Mouse (Mus musculus) liver, embryonic 14.5 days (tissue): ENCODE results near the gene Sec61a2. TPM values are rescaled to one million over a fixed set of nuclear protein-coding genes. Genes with fewer than 3 reads are reported as not detected.

Experiments used
- ATAC-seq: fragments of 200-750 bp; cut with Nextera tagmentation; 2 replicates; pipeline ENCODE4 v1.8.0; 2017; ENCODE audit warnings: moderate number of reproducible peaks, mild to moderate bottlenecking, moderate library complexity; ENCODE audit not compliant: insufficient read depth
- DNase-seq, 3 experiments: peaks; one replicate each; pipeline ENCODE4 v3.0.0-alpha.2; 2012 to 2013; ENCODE audit warnings: low read depth in 3 of 3, low spot score in 3 of 3
- H3K27ac ChIP-seq: fragments of 300-500 bp; sonication (generic); 2 replicates; pipeline ENCODE4 v1.5.1; 2014; ENCODE audit warnings: moderate library complexity, mild to moderate bottlenecking, control low read depth, inconsistent platforms
- H3K27me3 ChIP-seq: fragments of 300-500 bp; sonication (generic); 2 replicates; pipeline ENCODE4 v1.6.1; 2014; ENCODE audit warnings: mild to moderate bottlenecking, low read length, moderate library complexity; ENCODE audit not compliant: control insufficient read depth, insufficient read depth
- H3K36me3 ChIP-seq: fragments of 300-500 bp; sonication (generic); replicated peaks from 2 replicates; pipeline ENCODE4 v1.6.1; 2014; ENCODE audit warnings: low read depth; ENCODE audit not compliant: control insufficient read depth, insufficient read depth
- H3K4me1 ChIP-seq, 2 experiments: fragments of 200-500 bp in 1 of 2; fragments of 300-500 bp in 1 of 2; sonication (generic) in 1 of 2; replicated peaks; 2 replicates each; pipeline ENCODE4 v1.6.1; 2012 to 2014; ENCODE audit warnings: antibody characterized with exemption in 1 of 2, inconsistent platforms in 1 of 2, low read length in 1 of 2; ENCODE audit not compliant: control insufficient read depth in 2 of 2, insufficient read depth in 2 of 2
- H3K4me2 ChIP-seq: fragments of 300-500 bp; sonication (generic); 2 replicates; pipeline ENCODE4 v1.6.1; 2014; ENCODE audit warnings: low read depth, mild to moderate bottlenecking, control low read depth, moderate library complexity
- H3K4me3 ChIP-seq, 2 experiments: fragments of 200-500 bp in 1 of 2; fragments of 300-500 bp in 1 of 2; sonication (generic) in 1 of 2; 2 replicates each; pipeline ENCODE4 v1.5.1; 2012 to 2014; ENCODE audit warnings: low read depth in 2 of 2, low read length in 2 of 2, mild to moderate bottlenecking in 2 of 2, control low read depth in 1 of 2, inconsistent platforms in 1 of 2, moderate library complexity in 1 of 2; ENCODE audit not compliant: insufficient read depth in 1 of 2
- H3K9ac ChIP-seq: fragments of 300-500 bp; sonication (generic); replicated peaks from 2 replicates; pipeline ENCODE4 v1.6.1; 2014; ENCODE audit warnings: mild to moderate bottlenecking, control low read depth, moderate library complexity
- H3K9me3 ChIP-seq: fragments of 300-500 bp; sonication (generic); 2 replicates; pipeline ENCODE4 v1.6.1; 2016; ENCODE audit warnings: low read length, mixed read lengths; ENCODE audit not compliant: control insufficient read depth
- CTCF ChIP-seq: IDR thresholded peaks from 2 replicates; pipeline ENCODE4 v1.5.1; 2016; ENCODE audit warnings: antibody characterized with exemption, low read depth, control low read depth
- EP300 ChIP-seq: IDR thresholded peaks from 2 replicates; pipeline ENCODE4 v1.6.1; 2016; ENCODE audit warnings: antibody characterized with exemption, low read depth
- WGBS: fragments of 180-500 bp; shearing (Covaris S2); extraction: QIAGEN DNeasy Blood & Tissue Kit; methylation state at CpG from one replicate; pipeline ENCODE4 v1.1.7; 2014; ENCODE audit not compliant: insufficient replicate concordance; 5-methylcytosine and 5-hydroxymethylcytosine counted together
- polyA plus RNA-seq, 2 experiments: library from polyadenylated mRNA; depleted of rRNA in 1 of 2; stranded (reverse) in 1 of 2; unstranded in 1 of 2; fragments of >200 nt; fragmentation: Nextera tagmentation in 1 of 2; extraction: Ambion mirVana in 1 of 2; gene quantifications; 2 replicates each; pipeline versions ENCODE4 v1.2.1 to v1.2.3; 2012 to 2014

Gene Sec61a2
- polyA plus RNA-seq, 2 experiments, result 10.3 to 18.1 TPM

DNA sequence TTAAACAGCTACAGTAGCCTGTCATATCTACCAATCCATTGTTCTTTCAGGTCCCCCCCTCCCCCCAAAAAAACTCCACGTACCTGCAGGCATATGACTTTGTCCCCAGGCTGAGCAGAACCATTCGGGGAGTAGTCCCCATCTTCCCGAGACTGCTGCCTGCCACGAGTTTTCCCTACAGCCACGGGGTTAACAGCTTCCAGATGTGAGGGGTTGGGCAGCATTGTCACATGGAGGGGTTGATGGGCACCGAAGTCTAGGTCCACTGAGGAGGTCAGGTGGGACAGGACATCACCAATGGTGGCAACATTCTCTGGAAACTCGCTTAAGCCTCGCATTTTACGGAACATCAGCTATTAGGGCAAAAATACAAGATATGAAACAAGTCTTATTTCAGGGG lies 28.6 kb upstream of the Sec61a2 start:
- H3K4me3 ChIP-seq, result no peak overlapping the region
- no peak overlapping the region for H3K4me2 ChIP-seq
- H3K9ac ChIP-seq, result no peak overlapping the region
- no peaks in the 10 kb centered on the region for H3K9me3 ChIP-seq
- no peak for TF ChIP-seq EP300
- no peak for TF ChIP-seq CTCF
- no peak overlapping the region for H3K27ac ChIP-seq
- no peaks in the 10 kb centered on the region for H3K36me3 ChIP-seq
- ATAC-seq (no peak), DNase-seq (no peak)
- H3K4me1 ChIP-seq, result no peaks in the 10 kb centered on the region
- no peaks in the 10 kb centered on the region for H3K27me3 ChIP-seq
- 72% methylated on average over 9 of the region's 9 CpGs for WGBS

DNA sequence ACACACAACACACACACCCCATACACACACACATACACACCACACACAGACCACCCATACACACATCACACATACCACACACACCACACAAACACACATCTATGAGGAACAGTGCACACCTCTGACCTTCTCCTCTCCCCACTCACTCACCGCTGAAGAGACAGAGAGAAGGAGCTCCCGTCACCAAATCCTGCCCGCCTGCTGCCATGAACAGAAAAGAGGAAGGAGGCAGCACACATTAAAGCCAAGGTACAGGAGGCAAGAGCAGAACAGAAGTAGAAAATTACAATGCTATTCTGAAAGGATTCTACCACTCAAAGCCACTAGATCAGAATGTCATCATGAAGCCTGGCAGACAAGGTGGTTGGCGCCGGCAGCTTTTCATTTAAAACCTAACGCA lies 27.6 kb upstream of the Sec61a2 start:
- Histone ChIP-seq H3K4me3 (no peak overlapping the region), H3K9me3 (no peaks in the 10 kb centered on the region), H3K4me2 (no peak overlapping the region), H3K27ac (no peak overlapping the region), H3K9ac (no peak overlapping the region), H3K36me3 (no peaks in the 10 kb centered on the region), H3K4me1 (no peaks in the 10 kb centered on the region), H3K27me3 (no peaks in the 10 kb centered on the region)
- no peak for TF ChIP-seq EP300
- no peak for TF ChIP-seq CTCF
- ATAC-seq, result no peak
- no peak for DNase-seq
- 72% methylated on average over 6 of the region's 6 CpGs for WGBS

DNA sequence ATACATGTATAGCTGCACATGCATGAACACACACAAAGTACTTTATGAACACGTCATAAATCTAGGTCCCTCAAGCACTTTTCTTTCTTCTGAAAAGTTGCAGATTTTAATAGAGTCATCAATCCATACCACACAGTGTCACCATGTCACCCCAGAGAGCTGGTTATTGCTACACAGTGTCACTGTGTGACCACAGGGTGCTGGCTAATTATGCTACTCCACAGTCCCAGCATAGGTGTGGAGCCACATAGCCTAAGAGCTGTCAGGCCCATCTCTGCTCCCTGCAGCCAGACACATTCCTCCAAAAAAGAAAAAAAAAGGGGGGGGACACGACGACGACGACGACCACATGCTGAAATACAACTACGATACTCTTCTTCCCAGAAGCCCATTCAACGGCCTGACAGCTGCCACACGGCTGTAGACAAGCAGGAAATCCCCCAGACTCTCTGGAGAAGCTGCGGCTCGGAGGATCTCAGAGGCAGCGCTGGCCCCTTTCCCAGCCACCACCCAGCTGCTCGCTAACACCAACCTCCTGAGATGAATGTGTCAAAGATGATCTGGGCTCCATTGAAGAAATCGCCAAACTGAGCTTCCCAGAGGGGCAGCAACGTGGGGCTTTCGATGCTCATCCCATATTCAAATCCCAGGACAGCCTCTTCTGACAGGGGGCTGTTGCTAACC lies 16.2 kb upstream of the Sec61a2 start:
- Histone ChIP-seq H3K9me3 (no peaks in the 10 kb centered on the region), H3K27ac (no peak overlapping the region), H3K4me2 (no peak overlapping the region), H3K4me3 (no peak overlapping the region), H3K36me3 (no peaks in the 10 kb centered on the region), H3K9ac (no peak overlapping the region), H3K27me3 (no peaks in the 10 kb centered on the region), H3K4me1 (no peaks in the 10 kb centered on the region)
- TF ChIP-seq CTCF, result no peak
- ATAC-seq (no peak), DNase-seq (no peak)
- WGBS, result 73% methylated on average over 16 of the region's 16 CpGs

DNA sequence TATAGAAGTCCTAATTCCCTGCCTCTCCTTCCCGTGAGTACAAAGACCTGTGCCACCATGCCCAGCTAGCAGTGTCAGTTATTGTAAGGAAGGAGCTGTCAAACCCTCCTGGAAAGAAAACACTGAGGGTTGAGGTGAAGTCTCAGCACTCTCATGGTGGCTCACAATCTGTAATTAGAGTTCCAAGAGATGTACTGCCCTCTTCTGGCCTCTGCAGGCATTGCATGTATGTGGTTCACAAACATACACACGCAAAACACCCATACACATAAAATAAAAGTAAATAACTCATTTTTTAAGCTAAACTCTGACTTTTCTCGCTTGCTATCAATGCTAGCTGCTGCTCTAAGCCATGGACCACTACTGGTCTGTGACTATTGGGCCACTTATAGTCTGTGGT lies 11.4 kb upstream of the Sec61a2 start:
- no peak for ATAC-seq
- no peak overlapping the region for H3K9ac ChIP-seq
- H3K36me3 ChIP-seq, result no peaks in the 10 kb centered on the region
- 40% methylated on average over 3 of the region's 3 CpGs for WGBS
- no peak for TF ChIP-seq EP300
- peak; percentile 86 for TF ChIP-seq CTCF
- no peak overlapping the region for H3K4me3 ChIP-seq
- H3K27me3 ChIP-seq, result no peaks in the 10 kb centered on the region
- no peak overlapping the region for H3K4me2 ChIP-seq
- H3K4me1 ChIP-seq, result no peaks in the 10 kb centered on the region
- H3K9me3 ChIP-seq, result no peaks in the 10 kb centered on the region
- DNase-seq, result peak in 2 of 3 experiments; percentile 30 to 41
- no peak overlapping the region for H3K27ac ChIP-seq

DNA sequence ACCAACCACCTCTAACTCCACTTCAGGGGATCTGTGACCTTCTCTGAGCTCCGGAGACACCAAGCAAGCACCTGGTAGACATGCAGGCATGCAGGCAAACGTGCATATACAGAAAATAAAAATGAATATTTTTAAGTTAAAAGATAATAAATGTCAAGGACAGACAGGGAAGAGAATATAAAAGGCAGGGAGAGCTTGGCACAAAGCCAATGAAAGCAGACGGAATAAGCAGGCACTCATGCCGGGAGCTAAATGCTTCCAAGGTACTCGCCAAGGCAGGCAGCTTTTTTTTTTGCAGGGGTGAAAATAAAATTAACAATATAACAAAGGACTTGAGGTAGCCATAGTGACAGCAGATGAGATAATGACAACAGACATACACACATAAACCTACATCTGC lies 10.9 kb upstream of the Sec61a2 start:
- H3K9ac ChIP-seq, result no peak overlapping the region
- no peak overlapping the region for H3K4me3 ChIP-seq
- H3K36me3 ChIP-seq, result no peaks in the 10 kb centered on the region
- ATAC-seq, result no peak
- DNase-seq, result no peak
- no peak for TF ChIP-seq CTCF
- TF ChIP-seq EP300, result no peak
- H3K27ac ChIP-seq, result no peak overlapping the region
- no peaks in the 10 kb centered on the region for H3K9me3 ChIP-seq
- 54% methylated on average over 5 of the region's 5 CpGs for WGBS
- H3K27me3 ChIP-seq, result no peaks in the 10 kb centered on the region
- H3K4me1 ChIP-seq, result no peaks in the 10 kb centered on the region
- H3K4me2 ChIP-seq, result no peak overlapping the region
